Mouse (Mus musculus) stomach, postnatal 0 days (tissue): ENCODE measurements around the gene Chmp2a.

Source experiments
- CTCF ChIP-seq: IDR thresholded peaks from 2 replicates; pipeline ENCODE4 v1.5.1; 2016; ENCODE audit warnings: antibody characterized with exemption, low read depth, mild to moderate bottlenecking, moderate library complexity
- EP300 ChIP-seq: optimal IDR thresholded peaks from 2 replicates; pipeline ENCODE3; 2016; ENCODE audit warnings: antibody characterized with exemption

- TF ChIP-seq EP300 (no peak), CTCF (no peak)
Observed at GRCm38 (mm10) chr7:12998851-12999250, 35.8 kb downstream of the Chmp2a start, which contains the start of gene Trim28.
